Mouse (Mus musculus): ENCODE data around the gene Cep152.
A peak's percentile ranks its signal among the peaks of the same experiment; 100 is the strongest.

Cep152 gene

GRCm38 (mm10) chr2:125624837-125625351, at the start of gene Cep152:
Cep152 (minus strand) TSS chr2:125625113.
- peak; percentile 99 for DNase-seq (ENCODE audit: low spot score)

- DNase-seq (ENCODE audit: low spot score) = peak; percentile 82
Measured at GRCm38 (mm10) chr2:125672957-125673631, 48.2 kb upstream of the Cep152 start, which contains the start of gene Eid1. Eid1 (plus strand) TSS chr2:125673095.

GRCm38 (mm10) chr2:125672568-125672956, 47.6 kb upstream of the Cep152 start:
- DNase-seq (ENCODE audit: low spot score) = no peak

- no peak for DNase-seq (ENCODE audit: low spot score)
Measured at GRCm38 (mm10) chr2:125670846-125671245, 45.9 kb upstream of the Cep152 start.

- no peak for DNase-seq (ENCODE audit: low spot score)
Measured at GRCm38 (mm10) chr2:125667721-125668120, 42.8 kb upstream of the Cep152 start.

- no peak for DNase-seq (ENCODE audit: low spot score)
Measured at GRCm38 (mm10) chr2:125667184-125667583, 42.3 kb upstream of the Cep152 start.

- DNase-seq (ENCODE audit: low spot score) = no peak
Measured at GRCm38 (mm10) chr2:125666668-125667067, 41.8 kb upstream of the Cep152 start.

GRCm38 (mm10) chr2:125665909-125666308, 41.0 kb upstream of the Cep152 start:
- no peak for DNase-seq (ENCODE audit: low spot score)

GRCm38 (mm10) chr2:125665213-125665612, 40.3 kb upstream of the Cep152 start:
- DNase-seq (ENCODE audit: low spot score) = no peak

- DNase-seq (ENCODE audit: low spot score) = no peak
Measured at GRCm38 (mm10) chr2:125662517-125662916, 37.6 kb upstream of the Cep152 start.

- no peak for DNase-seq (ENCODE audit: low spot score)
Measured at GRCm38 (mm10) chr2:125661156-125661555, 36.2 kb upstream of the Cep152 start.

- no peak for DNase-seq (ENCODE audit: low spot score)
Measured at GRCm38 (mm10) chr2:125660537-125661130, 35.7 kb upstream of the Cep152 start.

GRCm38 (mm10) chr2:125659823-125660536, 35.1 kb upstream of the Cep152 start:
- peak; percentile 51 for DNase-seq (ENCODE audit: low spot score)

- no peak for DNase-seq (ENCODE audit: low spot score)
Measured at GRCm38 (mm10) chr2:125655391-125655790, 30.5 kb upstream of the Cep152 start.

GRCm38 (mm10) chr2:125653286-125653685, 28.4 kb upstream of the Cep152 start:
- DNase-seq (ENCODE audit: low spot score) = no peak

- no peak for DNase-seq (ENCODE audit: low spot score)
Measured at GRCm38 (mm10) chr2:125651563-125651962, 26.6 kb upstream of the Cep152 start.

- no peak for DNase-seq (ENCODE audit: low spot score)
Measured at GRCm38 (mm10) chr2:125650742-125651352, 25.9 kb upstream of the Cep152 start.

GRCm38 (mm10) chr2:125650038-125650437, 25.1 kb upstream of the Cep152 start:
- DNase-seq (ENCODE audit: low spot score) = no peak

- no peak for DNase-seq (ENCODE audit: low spot score)
Measured at GRCm38 (mm10) chr2:125644912-125645311, 20.0 kb upstream of the Cep152 start.

GRCm38 (mm10) chr2:125637331-125637730, 12.4 kb upstream of the Cep152 start:
- DNase-seq (ENCODE audit: low spot score) = no peak

GRCm38 (mm10) chr2:125630010-125630409, 5.1 kb upstream of the Cep152 start:
- no peak for DNase-seq (ENCODE audit: low spot score)

GRCm38 (mm10) chr2:125628487-125628886, 3.6 kb upstream of the Cep152 start:
- DNase-seq (ENCODE audit: low spot score) = no peak
